Mouse (Mus musculus) stomach, postnatal 0 days (tissue): ENCODE measurements around the gene Slain1. TPM values are rescaled to one million over a fixed set of nuclear protein-coding genes. Genes with fewer than 3 reads are reported as not detected.

ENCODE experiments used
- ATAC-seq: fragments of 200-750 bp; cut with Nextera tagmentation; 2 replicates; pipeline ENCODE4 v1.8.0; 2017; ENCODE audit not compliant: low FRiP score, low TSS enrichment
- DNase-seq: peaks from one replicate; pipeline ENCODE4 v3.0.0-alpha.2; 2016; ENCODE audit warnings: low spot score
- H3K27ac ChIP-seq: fragments of 300-500 bp; sonication (generic); replicated peaks from 2 replicates; pipeline ENCODE4 v1.5.1; 2014; ENCODE audit warnings: mild to moderate bottlenecking, control low read depth
- H3K27me3 ChIP-seq: fragments of 300-500 bp; sonication (generic); 2 replicates; pipeline ENCODE4 v1.6.1; 2014; ENCODE audit warnings: low read length; ENCODE audit not compliant: control insufficient read depth, insufficient read depth
- H3K36me3 ChIP-seq: fragments of 300-500 bp; sonication (generic); 2 replicates; pipeline ENCODE4 v1.6.1; 2014; ENCODE audit warnings: low read length, mixed read lengths; ENCODE audit not compliant: control insufficient read depth, insufficient read depth
- H3K4me1 ChIP-seq: fragments of 300-500 bp; sonication (generic); replicated peaks from 2 replicates; pipeline ENCODE4 v1.6.1; 2014; ENCODE audit warnings: antibody characterized with exemption; ENCODE audit not compliant: control insufficient read depth, insufficient read depth
- H3K4me2 ChIP-seq: fragments of 300-500 bp; sonication (generic); replicated peaks from 2 replicates; pipeline ENCODE4 v1.6.1; 2014; ENCODE audit warnings: low read depth, mild to moderate bottlenecking, control low read depth, moderate library complexity
- H3K4me3 ChIP-seq: fragments of 300-500 bp; sonication (generic); 2 replicates; pipeline ENCODE4 v1.5.1; 2014; ENCODE audit warnings: low read depth, low read length, control low read depth
- H3K9ac ChIP-seq: fragments of 300-500 bp; sonication (generic); 2 replicates; pipeline ENCODE4 v1.6.1; 2014; ENCODE audit warnings: mild to moderate bottlenecking, low read length, control low read depth, mixed read lengths
- H3K9me3 ChIP-seq: fragments of 300-500 bp; sonication (generic); 2 replicates; pipeline ENCODE4 v1.6.1; 2016; ENCODE audit warnings: low read length; ENCODE audit not compliant: control insufficient read depth
- CTCF ChIP-seq: IDR thresholded peaks from 2 replicates; pipeline ENCODE4 v1.5.1; 2016; ENCODE audit warnings: antibody characterized with exemption, low read depth, mild to moderate bottlenecking, moderate library complexity
- EP300 ChIP-seq: optimal IDR thresholded peaks from 2 replicates; pipeline ENCODE3; 2016; ENCODE audit warnings: antibody characterized with exemption
- WGBS: fragments of 180-500 bp; shearing (Covaris S2); extraction: QIAGEN DNeasy Blood & Tissue Kit; methylation state at CpG from one replicate; pipeline ENCODE4 v1.1.7; 2014; 5-methylcytosine and 5-hydroxymethylcytosine counted together
- polyA plus RNA-seq: library from polyadenylated mRNA; unstranded; fragments of >200 nt; fragmentation: Nextera tagmentation; extraction: Ambion mirVana; gene quantifications from 2 replicates; pipeline ENCODE4 v1.2.1, GENCODE M21; 2015

Gene Slain1
- polyA plus RNA-seq, 1 experiment from 2014 or later, result 0.93 TPM

DNA sequence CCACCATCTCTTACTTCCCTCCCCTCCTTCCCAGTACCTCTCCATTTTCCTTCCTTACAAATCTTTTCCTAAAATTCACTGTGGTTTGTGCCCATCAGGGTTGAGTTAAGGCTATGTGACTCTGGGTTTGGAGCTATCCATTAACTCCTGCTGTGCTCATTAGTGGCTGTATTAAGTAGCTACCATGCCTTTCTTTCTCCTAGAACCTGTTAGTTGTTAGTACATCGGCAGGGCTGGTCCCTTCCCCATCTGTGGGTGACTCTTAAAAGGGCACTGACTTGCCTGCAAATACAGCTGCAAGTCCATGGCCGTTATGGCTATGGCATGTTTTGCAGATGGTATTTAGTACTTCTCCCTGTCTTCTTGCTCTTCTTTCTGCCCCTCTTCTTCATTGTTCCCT is 58.6 kb downstream of the Slain1 start:
- no peak for ATAC-seq
- Histone ChIP-seq H3K9me3 (no peaks in the 10 kb centered on the region), H3K4me3 (no peak overlapping the region), H3K4me1 (no peaks in the 10 kb centered on the region), H3K27ac (no peak overlapping the region), H3K36me3 (no peaks in the 10 kb centered on the region), H3K9ac (no peak overlapping the region), H3K4me2 (no peak overlapping the region), H3K27me3 (no peaks in the 10 kb centered on the region)
- no peak for TF ChIP-seq EP300
- no peak for TF ChIP-seq CTCF
- DNase-seq, result no peak
- 81% methylated on average over 2 of the region's 2 CpGs for WGBS

DNA sequence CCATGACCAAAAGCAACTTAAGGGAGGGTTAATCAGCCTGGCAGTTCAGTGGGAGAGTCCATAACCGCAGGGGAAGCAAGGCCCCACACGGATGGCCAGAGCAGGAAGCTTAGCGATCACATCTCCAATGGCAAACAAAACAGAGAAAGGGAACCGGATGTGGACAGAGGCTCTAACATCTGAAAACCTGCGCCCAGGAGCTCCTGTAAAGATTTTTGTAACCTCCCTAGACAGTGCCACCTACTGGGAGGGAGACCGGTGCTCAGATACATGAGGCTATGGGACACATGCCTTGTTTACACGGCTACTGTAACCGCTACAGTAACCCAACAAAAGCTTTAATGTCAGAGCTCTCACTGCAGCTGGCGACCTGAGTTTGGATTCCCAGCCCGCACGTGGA is 59.2 kb downstream of the Slain1 start:
- no peaks in the 10 kb centered on the region for H3K36me3 ChIP-seq
- no peak overlapping the region for H3K4me2 ChIP-seq
- ATAC-seq, result no peak
- no peak for DNase-seq
- H3K27ac ChIP-seq, result no peak overlapping the region
- H3K4me3 ChIP-seq, result no peak overlapping the region
- H3K9me3 ChIP-seq, result no peaks in the 10 kb centered on the region
- no peaks in the 10 kb centered on the region for H3K27me3 ChIP-seq
- TF ChIP-seq EP300, result no peak
- no peak for TF ChIP-seq CTCF
- H3K4me1 ChIP-seq, result no peaks in the 10 kb centered on the region
- H3K9ac ChIP-seq, result no peak overlapping the region
- WGBS, result 90% methylated on average over 11 of the region's 11 CpGs

DNA sequence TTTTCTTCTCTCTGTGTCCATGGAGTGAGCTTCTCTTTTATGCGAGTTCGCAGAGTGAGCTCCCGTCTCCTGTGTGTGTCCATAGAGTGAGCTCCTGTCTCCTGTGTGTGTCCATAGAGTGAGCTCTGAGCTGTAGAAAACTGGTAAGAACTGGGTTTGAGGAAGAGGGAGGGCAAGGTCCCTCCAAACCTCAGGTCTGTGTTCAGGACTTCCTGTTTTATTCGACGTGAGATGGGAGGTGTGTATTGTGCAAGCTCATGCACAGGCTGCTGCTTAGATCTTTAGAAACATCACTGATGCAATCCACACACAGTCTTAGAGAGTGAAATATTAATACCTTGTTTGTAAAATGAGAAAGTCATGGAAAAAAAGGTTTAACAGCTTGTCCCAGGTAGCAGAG is 63.0 kb downstream of the Slain1 start:
- TF ChIP-seq EP300, result no peak
- TF ChIP-seq CTCF, result no peak
- Histone ChIP-seq H3K4me2 (no peak overlapping the region), H3K36me3 (no peaks in the 10 kb centered on the region), H3K9ac (no peak overlapping the region), H3K4me3 (no peak overlapping the region), H3K27me3 (no peaks in the 10 kb centered on the region), H3K27ac (no peak overlapping the region), H3K4me1 (no peaks in the 10 kb centered on the region), H3K9me3 (no peaks in the 10 kb centered on the region)
- DNase-seq (no peak), ATAC-seq (no peak)
- WGBS, result 74% methylated on average over 5 of the region's 5 CpGs

DNA sequence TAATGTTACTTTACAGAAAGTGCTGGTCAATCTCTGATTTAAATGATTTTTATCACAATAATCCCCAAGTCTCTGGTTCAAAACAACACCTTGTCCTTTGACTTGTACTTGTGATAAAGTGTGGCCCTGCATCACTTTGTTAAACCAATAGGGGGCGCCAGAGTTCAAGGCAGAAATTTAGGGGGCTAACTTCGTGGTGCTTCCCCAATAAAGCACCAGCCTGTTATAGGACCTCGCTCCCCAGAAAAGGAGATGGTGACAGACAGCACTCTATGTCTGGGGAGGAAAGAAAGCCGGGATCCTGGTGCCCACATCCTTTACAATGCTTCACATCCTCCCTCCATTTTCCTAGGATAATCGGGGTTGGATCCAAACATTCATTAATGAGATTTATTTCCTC is 67.5 kb downstream of the Slain1 start:
- ATAC-seq (no peak), DNase-seq (no peak)
- Histone ChIP-seq H3K9ac (no peak overlapping the region), H3K4me3 (no peak overlapping the region), H3K27ac (no peak overlapping the region), H3K4me1 (no peaks in the 10 kb centered on the region), H3K36me3 (no peaks in the 10 kb centered on the region), H3K4me2 (no peak overlapping the region), H3K9me3 (no peaks in the 10 kb centered on the region), H3K27me3 (no peaks in the 10 kb centered on the region)
- TF ChIP-seq EP300 (no peak), CTCF (peak; percentile 77)
- WGBS, result 41% methylated on average over 5 of the region's 5 CpGs

DNA sequence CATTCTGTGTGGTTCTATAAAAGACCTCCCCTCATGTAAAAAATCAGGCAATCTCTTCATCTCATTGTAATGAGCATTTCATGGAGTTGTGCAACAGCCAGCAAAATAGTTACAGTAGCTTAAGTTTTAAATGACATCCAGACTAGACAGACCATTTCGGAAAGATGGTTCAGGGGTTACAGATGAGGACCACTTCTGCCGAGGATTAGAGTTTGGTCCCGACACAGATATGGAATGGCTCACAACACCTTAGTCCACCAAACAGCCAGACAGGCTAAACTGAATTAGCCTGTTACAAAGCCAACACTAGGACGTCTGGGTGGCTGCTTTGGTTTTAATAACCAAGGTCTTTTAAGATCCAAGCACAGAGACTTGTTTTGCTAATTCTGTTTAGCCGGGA is 68.0 kb downstream of the Slain1 start:
- no peak overlapping the region for H3K4me2 ChIP-seq
- H3K36me3 ChIP-seq, result no peaks in the 10 kb centered on the region
- 62% methylated on average over 5 of the region's 5 CpGs for WGBS
- no peak for DNase-seq
- TF ChIP-seq CTCF, result no peak
- TF ChIP-seq EP300, result no peak
- no peak overlapping the region for H3K9ac ChIP-seq
- no peak overlapping the region for H3K27ac ChIP-seq
- no peak for ATAC-seq
- no peaks in the 10 kb centered on the region for H3K4me1 ChIP-seq
- H3K4me3 ChIP-seq, result no peak overlapping the region
- no peaks in the 10 kb centered on the region for H3K27me3 ChIP-seq
- H3K9me3 ChIP-seq, result no peaks in the 10 kb centered on the region

DNA sequence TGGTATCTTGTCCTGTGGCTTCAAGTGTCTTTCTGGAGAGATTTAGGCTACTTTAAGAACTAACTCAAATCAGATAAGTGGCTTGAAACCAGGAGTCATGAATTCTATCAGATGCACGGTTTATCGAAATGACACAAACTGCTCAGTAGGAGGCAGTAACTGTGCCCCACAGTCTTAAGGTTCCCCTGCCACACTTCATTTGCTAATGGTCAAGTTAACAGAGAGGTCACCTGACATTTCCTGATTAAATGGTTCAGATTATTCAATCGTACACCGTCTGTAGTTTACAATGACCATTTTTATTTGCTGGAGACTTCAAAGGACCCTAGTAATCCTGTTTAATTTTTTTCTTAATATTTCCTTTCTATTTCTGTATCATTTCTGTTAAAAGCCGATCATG is 68.4 kb downstream of the Slain1 start:
- H3K36me3 ChIP-seq, result no peaks in the 10 kb centered on the region
- no peak overlapping the region for H3K9ac ChIP-seq
- H3K4me1 ChIP-seq, result no peaks in the 10 kb centered on the region
- H3K9me3 ChIP-seq, result no peaks in the 10 kb centered on the region
- H3K4me2 ChIP-seq, result no peak overlapping the region
- TF ChIP-seq EP300, result no peak
- TF ChIP-seq CTCF, result no peak
- no peak overlapping the region for H3K27ac ChIP-seq
- DNase-seq (no peak), ATAC-seq (no peak)
- H3K4me3 ChIP-seq, result no peak overlapping the region
- H3K27me3 ChIP-seq, result no peaks in the 10 kb centered on the region
- WGBS, result 35% methylated on average over 5 of the region's 5 CpGs
